Mouse (Mus musculus) megakaryocyte, embryonic 14.5 days (primary cell): ENCODE data around the gene Klhl2.

Source experiments
- FLI1 ChIP-seq: IDR thresholded peaks from 2 replicates; pipeline ENCODE4 v1.6.1; 2012; ENCODE audit warnings: low read length, inconsistent platforms, mixed read lengths
- GATA1 ChIP-seq: IDR thresholded peaks from 3 replicates; pipeline ENCODE4 v1.6.1; 2012; ENCODE audit warnings: mixed read lengths, low read length, inconsistent platforms, borderline replicate concordance

- TF ChIP-seq GATA1: no peak
- TF ChIP-seq FLI1: no peak
These were observed 138.3 kb downstream of the Klhl2 start for GRCm38 (mm10) chr8:64711544-64711943.
